Mouse (Mus musculus): Measurements from ENCODE around the gene Bnc2. TPM values are rescaled to one million over a fixed set of nuclear protein-coding genes. Genes with fewer than 3 reads are reported as not detected.

Gene Bnc2
- total and polyA plus RNA-seq, 3 experiments: 0.55 TPM; not detected in 2

GRCm38 (mm10) chr4:84449246-84450005, 225.6 kb downstream of the Bnc2 start:
- no peaks in the 10 kb centered on the region for H3K4me1 ChIP-seq (ENCODE audit: insufficient read depth, low read depth, low read length)
- TF ChIP-seq GATA2 (IDR thresholded peaks at IDR 0.05; ENCODE audit: borderline replicate concordance, low read depth, low read length): no peak
- TF ChIP-seq CTCF (IDR thresholded peaks at IDR 0.05; ENCODE audit: low read depth, low read length): no peak
- no peak for TF ChIP-seq GATA1 (IDR thresholded peaks at IDR 0.05; ENCODE audit: borderline replicate concordance, low read length)
- TF ChIP-seq POLR2AphosphoS5 (IDR thresholded peaks at IDR 0.05; ENCODE audit: insufficient replicate concordance, low read depth, low read length): no peak
- no peak for TF ChIP-seq TAL1 (conservative IDR thresholded peaks at IDR 0.05; ENCODE audit: low read depth, low read length)
- no peak for ATAC-seq (ENCODE audit: extremely low read depth, insufficient number of reproducible peaks, low FRiP score, poor library complexity, severe bottlenecking)
- no peaks in the 10 kb centered on the region for H3K27me3 ChIP-seq (ENCODE audit: insufficient read depth, low read length)
- H3K4me3 ChIP-seq (ENCODE audit: low read depth, low read length): no peak overlapping the region
- H3K36me3 ChIP-seq (replicated peaks): no peaks in the 10 kb centered on the region
- H3K9me3 ChIP-seq (replicated peaks): peaks cover 10% of the 10 kb centered on the region
- no peak for DNase-seq (ENCODE audit: low spot score)

GRCm38 (mm10) chr4:84433324-84433723, 241.8 kb downstream of the Bnc2 start:
- no peak for ATAC-seq (ENCODE audit: extremely low read depth, insufficient number of reproducible peaks, low FRiP score, poor library complexity, severe bottlenecking)
- DNase-seq (ENCODE audit: low spot score): no peak
- Histone ChIP-seq H3K4me3 (ENCODE audit: low read depth, low read length) (no peak overlapping the region), H3K4me1 (ENCODE audit: insufficient read depth, low read depth, low read length) (no peaks in the 10 kb centered on the region), H3K27me3 (ENCODE audit: insufficient read depth, low read length) (no peaks in the 10 kb centered on the region), H3K36me3 (replicated peaks) (no peaks in the 10 kb centered on the region), H3K9me3 (replicated peaks) (peaks cover 12% of the 10 kb centered on the region)
- no peak for TF ChIP-seq GATA1 (IDR thresholded peaks at IDR 0.05; ENCODE audit: borderline replicate concordance, low read length)
- TF ChIP-seq POLR2AphosphoS5 (IDR thresholded peaks at IDR 0.05; ENCODE audit: insufficient replicate concordance, low read depth, low read length): no peak
- no peak for TF ChIP-seq GATA2 (IDR thresholded peaks at IDR 0.05; ENCODE audit: borderline replicate concordance, low read depth, low read length)
- no peak for TF ChIP-seq CTCF (IDR thresholded peaks at IDR 0.05; ENCODE audit: low read depth, low read length)
- no peak for TF ChIP-seq TAL1 (conservative IDR thresholded peaks at IDR 0.05; ENCODE audit: low read depth, low read length)

- no peak for ATAC-seq (ENCODE audit: extremely low read depth, insufficient number of reproducible peaks, low FRiP score, poor library complexity, severe bottlenecking)
- no peaks in the 10 kb centered on the region for H3K4me1 ChIP-seq (ENCODE audit: insufficient read depth, low read depth, low read length)
- no peaks in the 10 kb centered on the region for H3K27me3 ChIP-seq (ENCODE audit: insufficient read depth, low read length)
- no peaks in the 10 kb centered on the region for H3K36me3 ChIP-seq (replicated peaks)
- no peak for TF ChIP-seq TAL1 (conservative IDR thresholded peaks at IDR 0.05; ENCODE audit: low read depth, low read length)
- TF ChIP-seq GATA1 (IDR thresholded peaks at IDR 0.05; ENCODE audit: borderline replicate concordance, low read length): no peak
- TF ChIP-seq GATA2 (IDR thresholded peaks at IDR 0.05; ENCODE audit: borderline replicate concordance, low read depth, low read length): no peak
- TF ChIP-seq CTCF (IDR thresholded peaks at IDR 0.05; ENCODE audit: low read depth, low read length): no peak
- no peak for TF ChIP-seq POLR2AphosphoS5 (IDR thresholded peaks at IDR 0.05; ENCODE audit: insufficient replicate concordance, low read depth, low read length)
- H3K4me3 ChIP-seq (ENCODE audit: low read depth, low read length): no peak overlapping the region
- peaks cover 13% of the 10 kb centered on the region for H3K9me3 ChIP-seq (replicated peaks)
- no peak for DNase-seq (ENCODE audit: low spot score)
Observed at GRCm38 (mm10) chr4:84431677-84432515, 243.2 kb downstream of the Bnc2 start.

- no peak for TF ChIP-seq GATA1 (IDR thresholded peaks at IDR 0.05; ENCODE audit: borderline replicate concordance, low read length)
- TF ChIP-seq TAL1 (conservative IDR thresholded peaks at IDR 0.05; ENCODE audit: low read depth, low read length): no peak
- no peak for TF ChIP-seq GATA2 (IDR thresholded peaks at IDR 0.05; ENCODE audit: borderline replicate concordance, low read depth, low read length)
- TF ChIP-seq CTCF (IDR thresholded peaks at IDR 0.05; ENCODE audit: low read depth, low read length): no peak
- TF ChIP-seq POLR2AphosphoS5 (IDR thresholded peaks at IDR 0.05; ENCODE audit: insufficient replicate concordance, low read depth, low read length): no peak
- H3K4me3 ChIP-seq (ENCODE audit: low read depth, low read length): no peak overlapping the region
- no peak for ATAC-seq (ENCODE audit: extremely low read depth, insufficient number of reproducible peaks, low FRiP score, poor library complexity, severe bottlenecking)
- DNase-seq (ENCODE audit: low spot score): no peak
- peaks cover 8% of the 10 kb centered on the region for H3K9me3 ChIP-seq (replicated peaks)
- no peaks in the 10 kb centered on the region for H3K36me3 ChIP-seq (replicated peaks)
- H3K4me1 ChIP-seq (ENCODE audit: insufficient read depth, low read depth, low read length): no peaks in the 10 kb centered on the region
- H3K27me3 ChIP-seq (ENCODE audit: insufficient read depth, low read length): no peaks in the 10 kb centered on the region
Observed at GRCm38 (mm10) chr4:84427955-84428354, 247.1 kb downstream of the Bnc2 start.

GRCm38 (mm10) chr4:84411431-84411830, 263.6 kb downstream of the Bnc2 start:
- no peak for DNase-seq (ENCODE audit: low spot score)
- peaks cover 16% of the 10 kb centered on the region for H3K9me3 ChIP-seq (replicated peaks)

More at GRCm38 (mm10) chr4:84411431-84411830, 263.6 kb downstream of the Bnc2 start:
- no peak overlapping the region for H3K4me3 ChIP-seq (ENCODE audit: low read depth, low read length)
- no peaks in the 10 kb centered on the region for H3K4me1 ChIP-seq (ENCODE audit: insufficient read depth, low read depth, low read length)
- H3K27me3 ChIP-seq (ENCODE audit: insufficient read depth, low read length): no peaks in the 10 kb centered on the region
- TF ChIP-seq POLR2AphosphoS5 (IDR thresholded peaks at IDR 0.05; ENCODE audit: insufficient replicate concordance, low read depth, low read length) (no peak), GATA1 (IDR thresholded peaks at IDR 0.05; ENCODE audit: borderline replicate concordance, low read length) (no peak), GATA2 (IDR thresholded peaks at IDR 0.05; ENCODE audit: borderline replicate concordance, low read depth, low read length) (no peak), CTCF (IDR thresholded peaks at IDR 0.05; ENCODE audit: low read depth, low read length) (no peak), TAL1 (conservative IDR thresholded peaks at IDR 0.05; ENCODE audit: low read depth, low read length) (no peak)
- H3K36me3 ChIP-seq (replicated peaks): no peaks in the 10 kb centered on the region
- ATAC-seq (ENCODE audit: extremely low read depth, insufficient number of reproducible peaks, low FRiP score, poor library complexity, severe bottlenecking): no peak

Measured in G1E (cell line).